Mouse (Mus musculus) Patski (cell line): ENCODE data around the gene Dnajc12. TPM values are rescaled to one million over a fixed set of nuclear protein-coding genes. Genes with fewer than 3 reads are reported as not detected.
A peak's percentile ranks its signal among the peaks of the same experiment; 100 is the strongest.
"Not testable (repeated sequence)": the region's sequence is repeated elsewhere in the genome, so short reads cannot be mapped to it uniquely, and the experiment has no call there.

Source experiments
- ATAC-seq: fragments of 100-300 bp; one replicate; pipeline ENCODE4 v1.8.0; 2021
- CTCF ChIA-PET: fragments of 350-600 bp; sonication (Branson Sonifier 250); formaldehyde crosslinking; loops from one replicate; lab custom pipeline; 2022; ENCODE audit warnings: inconsistent platforms; lab: Charles Lee
- POLR2A ChIA-PET: fragments of 350-600 bp; sonication (Branson Sonifier 250); formaldehyde crosslinking; loops from one replicate; lab custom pipeline; 2022; ENCODE audit warnings: antibody characterized with exemption, inconsistent platforms; lab: Charles Lee
- DNase-seq: peaks from one replicate; pipeline ENCODE4 v3.0.0-alpha.2; 2011; ENCODE audit warnings: low read depth, low spot score
- H3K27me3 ChIP-seq: fragments of 371-371 bp; one replicate; pipeline ENCODE4 v1.5.1; 2021
- CTCF ChIP-seq: fragments of 100-300 bp; IDR thresholded peaks from one replicate; pipeline ENCODE4 v1.5.1; 2021
- in situ Hi-C: fragments of 300-500 bp; cut with MboI; formaldehyde crosslinking; loops from 3 replicates; pipeline ENCODE4 v1.11.1; 2018; ENCODE audit warnings: low pct_unique_long_range_greater_than_20kb, mixed read lengths
- polyA plus RNA-seq: library from polyadenylated mRNA; unstranded; gene quantifications from one replicate; pipeline ENCODE4 v1.2.3, GENCODE M21; 2021

Gene Dnajc12
- polyA plus RNA-seq, 1 experiment from 2014 or later, result 17.4 TPM

GRCm38 (mm10) chr10:63352111-63352510 is 30.1 kb upstream of the Dnajc12 start:
- no peaks in the 10 kb centered on the region for H3K27me3 ChIP-seq
- ChIA-PET CTCF (interaction anchor here (1.1 kb wide), 1 partner anchor 26 kb away, joined by 3 read pairs; no protein-coding TSS in a partner anchor), POLR2A (interaction anchor here (0.9 kb wide), 1 partner anchor 14 kb away, joined by 3 read pairs; no protein-coding TSS in a partner anchor)
- no peak for DNase-seq
- in situ Hi-C loops, result no loop called here
- no peak for ATAC-seq
- no peak for TF ChIP-seq CTCF

GRCm38 (mm10) chr10:63360502-63360901 is 21.7 kb upstream of the Dnajc12 start:
- no peaks in the 10 kb centered on the region for H3K27me3 ChIP-seq
- in situ Hi-C loops, result no loop called here
- ChIA-PET CTCF (interaction anchor here (1.3 to 1.7 kb wide), 2 partner anchors 12 to 22 kb away, joined by 3 to 5 read pairs; partner anchors contain the start of gene Dnajc12), POLR2A (no interaction called here)
- no peak for TF ChIP-seq CTCF
- ATAC-seq (no peak), DNase-seq (no peak)

GRCm38 (mm10) chr10:63365918-63366455 is 16.3 kb upstream of the Dnajc12 start:
- ATAC-seq, result no peak
- no peak for DNase-seq
- CTCF ChIA-PET, result no interaction called here
- no peak for TF ChIP-seq CTCF
- in situ Hi-C loops, result no loop called here
- no peaks in the 10 kb centered on the region for H3K27me3 ChIP-seq
- POLR2A ChIA-PET, result no interaction called here

GRCm38 (mm10) chr10:63367386-63367785 is 14.9 kb upstream of the Dnajc12 start:
- DNase-seq (no peak), ATAC-seq (no peak)
- in situ Hi-C loops, result no loop called here
- TF ChIP-seq CTCF, result no peak
- CTCF ChIA-PET, result no interaction called here
- H3K27me3 ChIP-seq, result no peaks in the 10 kb centered on the region
- POLR2A ChIA-PET, result no interaction called here

- ATAC-seq (no peak), DNase-seq (no peak)
- no peak for TF ChIP-seq CTCF
- ChIA-PET CTCF (no interaction called here), POLR2A (interaction anchor here (0.6 kb wide), 1 partner anchor 196 kb away, joined by 3 read pairs; no protein-coding TSS in a partner anchor)
- in situ Hi-C loops, result no loop called here
- H3K27me3 ChIP-seq, result no peaks in the 10 kb centered on the region
Observed at GRCm38 (mm10) chr10:63368041-63368440, 14.2 kb upstream of the Dnajc12 start.

- no peak for TF ChIP-seq CTCF
- POLR2A ChIA-PET, result no interaction called here
- CTCF ChIA-PET, result interaction anchor here (0.8 to 3.3 kb wide), 4 partner anchors 47 to 94 kb away, joined by 3 to 16 read pairs (median 3); no protein-coding TSS in a partner anchor
- in situ Hi-C loops, result no loop called here
- ATAC-seq (no peak), DNase-seq (no peak)
- no peaks in the 10 kb centered on the region for H3K27me3 ChIP-seq
Observed at GRCm38 (mm10) chr10:63376303-63376702, 5.9 kb upstream of the Dnajc12 start.

DNA sequence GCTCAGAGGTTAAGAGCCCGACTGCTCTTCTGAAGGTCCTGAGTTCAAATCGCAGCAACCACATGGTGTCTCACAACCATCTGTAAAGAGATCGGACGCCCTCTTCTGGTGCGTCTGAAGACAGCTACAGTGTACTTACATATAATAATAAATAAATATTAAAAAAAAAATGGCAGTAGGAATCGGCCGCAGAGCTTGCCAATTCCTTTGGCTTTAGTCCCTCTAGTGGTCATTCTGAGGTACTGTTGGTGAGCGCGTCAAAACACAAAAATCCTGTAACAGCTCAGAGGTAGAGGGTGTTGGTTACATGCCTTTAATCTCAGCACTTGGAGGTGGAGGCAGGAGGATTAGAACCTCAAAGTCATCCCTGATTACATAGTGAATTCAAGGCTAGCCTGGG is 4.8 kb upstream of the Dnajc12 start:
- in situ Hi-C loops, result no loop called here
- POLR2A ChIA-PET, result no interaction called here
- no peak for DNase-seq
- no peaks in the 10 kb centered on the region for H3K27me3 ChIP-seq
- CTCF ChIA-PET, result interaction anchor here (0.7 to 3.3 kb wide), 14 partner anchors 9 to 226 kb away, joined by 3 to 16 read pairs (median 3); partner anchors contain the start of gene Mypn
- peak; percentile 88 for TF ChIP-seq CTCF
- no peak for ATAC-seq

DNA sequence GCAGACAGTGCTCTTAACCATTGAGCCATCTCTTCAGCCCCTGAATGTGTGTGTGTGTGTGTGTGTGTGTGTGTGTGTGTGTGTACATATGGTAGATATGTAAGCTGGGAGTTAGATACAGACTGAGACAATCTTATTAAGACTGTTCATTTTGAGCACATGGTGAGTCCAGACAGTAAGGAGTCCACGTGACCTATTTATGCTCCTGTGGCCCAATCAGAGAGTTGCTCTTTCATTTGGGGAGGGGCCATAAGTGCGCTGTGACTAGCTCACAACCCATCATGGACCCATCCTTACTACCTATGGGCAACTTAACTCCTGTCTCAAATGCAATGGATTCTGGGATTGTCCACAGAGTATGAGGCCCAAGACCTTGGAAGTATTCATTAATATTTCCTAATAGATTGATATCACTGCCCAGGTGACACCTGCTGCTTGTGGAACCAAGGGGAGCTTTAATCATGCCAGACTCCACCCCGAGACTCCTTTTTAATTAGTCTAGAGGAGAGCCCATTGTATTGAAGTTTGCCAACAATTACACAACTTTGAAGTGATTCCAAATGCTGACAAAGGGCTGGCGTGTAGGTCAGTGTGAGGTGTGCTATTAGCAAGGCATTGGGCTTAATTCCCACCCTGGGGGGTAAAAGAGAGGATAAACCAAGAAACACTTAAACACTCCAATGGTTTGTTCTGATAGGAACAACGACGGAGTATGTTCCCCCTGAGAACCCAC is 3.1 kb upstream of the Dnajc12 start:
- in situ Hi-C loops, result no loop called here
- no peak for DNase-seq

DNA sequence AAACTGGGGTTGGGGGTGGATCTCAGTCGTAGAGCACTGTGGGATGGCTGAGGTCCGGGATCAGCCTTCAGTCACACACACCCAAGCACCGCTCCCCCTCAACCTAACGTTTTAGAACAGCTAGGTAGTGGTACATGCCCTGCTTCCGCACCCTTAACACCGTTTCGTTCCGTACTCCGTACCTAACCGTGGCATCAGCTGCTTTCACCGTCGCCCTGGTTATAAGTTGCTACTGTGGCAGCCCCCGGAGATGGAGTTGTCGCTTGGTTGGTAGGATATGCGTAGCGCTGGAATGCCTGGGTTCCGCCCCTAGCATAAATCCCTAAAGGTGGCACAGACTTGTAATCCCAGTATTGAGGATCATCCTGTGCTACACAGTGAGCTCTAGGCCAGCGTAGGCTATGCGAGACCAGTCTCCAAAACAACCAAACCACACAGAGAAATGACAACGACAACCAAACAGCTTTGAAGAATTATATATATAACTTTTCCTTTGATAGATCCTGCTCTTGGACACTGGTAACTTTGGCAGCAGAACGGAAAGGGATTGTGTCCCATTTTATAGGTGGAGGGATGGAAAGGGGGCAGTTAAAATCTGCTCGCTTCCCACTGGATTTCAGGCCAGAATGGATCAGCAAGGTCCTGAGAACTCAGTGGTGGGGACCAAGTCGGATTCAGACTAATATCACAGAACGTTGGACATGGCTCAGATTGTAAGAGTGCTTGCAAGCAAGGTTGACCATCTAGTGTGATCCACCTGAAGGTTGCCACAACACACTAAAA is 554 bp upstream of the Dnajc12 start, which contains the start of gene Sirt1:
Sirt1 (minus strand) TSS at position 207 of the 783 bp plus-strand sequence.
- no peak for ATAC-seq
- in situ Hi-C loops, result loop anchor here (5.0 kb wide), 1 partner anchor 229 kb away; no protein-coding TSS in a partner anchor
- ChIA-PET CTCF (interaction anchor here (0.8 to 2.2 kb wide), 8 partner anchors 21 to 231 kb away, joined by 3 to 12 read pairs (median 4); no protein-coding TSS in a partner anchor), POLR2A (interaction anchor here (1.4 kb wide), 1 partner anchor 14 kb away, joined by 3 read pairs; no protein-coding TSS in a partner anchor)
- H3K27me3 ChIP-seq, result no peaks in the 10 kb centered on the region
- no peak for TF ChIP-seq CTCF
- DNase-seq, result no peak

More for the DNA sequence above, 3.1 kb upstream of the Dnajc12 start:
- no peak for ATAC-seq
- POLR2A ChIA-PET, result no interaction called here
- CTCF ChIA-PET, result no interaction called here
- no peak for TF ChIP-seq CTCF
- no peaks in the 10 kb centered on the region for H3K27me3 ChIP-seq

DNA sequence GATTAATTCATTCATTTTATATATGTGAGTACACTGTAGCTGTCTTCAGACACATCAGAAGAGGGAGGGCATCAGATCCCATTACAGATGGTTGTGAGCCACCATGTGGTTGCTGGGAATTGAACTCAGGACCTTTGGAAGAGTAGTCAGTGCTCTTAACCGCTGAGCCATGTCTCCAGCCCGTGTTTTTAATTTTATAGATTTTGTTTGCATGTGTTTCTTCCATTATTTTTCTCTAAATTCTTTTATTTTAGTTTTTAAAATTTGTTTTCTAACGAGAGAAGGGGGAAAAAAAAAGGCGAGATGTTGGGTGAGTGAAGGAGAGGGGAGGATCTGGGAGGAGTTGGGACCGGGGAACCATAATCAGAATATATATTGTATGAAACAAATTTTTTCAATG is 3.7 kb downstream of the Dnajc12 start:
- in situ Hi-C loops, H3K27me3 ChIP-seq, ATAC-seq, POLR2A ChIA-PET, DNase-seq: not testable (repeated sequence)
- CTCF ChIA-PET, result interaction anchor here (1.3 kb wide), 1 partner anchor 12 kb away, joined by 3 read pairs; no protein-coding TSS in a partner anchor
